Mouse (Mus musculus) heart, embryonic 16.5 days (tissue): ENCODE data around the gene Cyb561. TPM values are rescaled to one million over a fixed set of nuclear protein-coding genes. Genes with fewer than 3 reads are reported as not detected.

Experiments
- ATAC-seq: fragments of 200-750 bp; cut with Nextera tagmentation; replicated peaks from 2 replicates; pipeline ENCODE4 v1.8.0; 2017; ENCODE audit warnings: moderate number of reproducible peaks; ENCODE audit not compliant: insufficient read depth, low FRiP score; ENCODE audit errors: extremely low read depth
- H3K27ac ChIP-seq: fragments of 300-500 bp; sonication (generic); 2 replicates; pipeline ENCODE4 v1.5.1; 2014; ENCODE audit warnings: mild to moderate bottlenecking, low read length, control low read depth, moderate library complexity
- H3K27me3 ChIP-seq: fragments of 300-500 bp; sonication (generic); 2 replicates; pipeline ENCODE4 v1.6.1; 2014; ENCODE audit warnings: low read length, mixed read lengths; ENCODE audit not compliant: control insufficient read depth, insufficient read depth
- H3K36me3 ChIP-seq: fragments of 300-500 bp; sonication (generic); 2 replicates; pipeline ENCODE4 v1.6.1; 2014; ENCODE audit not compliant: control insufficient read depth, insufficient read depth
- H3K4me1 ChIP-seq: fragments of 300-500 bp; sonication (generic); 2 replicates; pipeline ENCODE4 v1.6.1; 2014; ENCODE audit warnings: low read length, mixed read lengths; ENCODE audit not compliant: control insufficient read depth, insufficient read depth
- H3K4me2 ChIP-seq: fragments of 300-500 bp; sonication (generic); 2 replicates; pipeline ENCODE4 v1.6.1; 2014; ENCODE audit warnings: low read depth, mild to moderate bottlenecking, control low read depth, low read length
- H3K4me3 ChIP-seq: fragments of 300-500 bp; sonication (generic); 2 replicates; pipeline ENCODE4 v1.5.1; 2014; ENCODE audit warnings: mild to moderate bottlenecking, control low read depth, low read length
- H3K9ac ChIP-seq: fragments of 300-500 bp; sonication (generic); 2 replicates; pipeline ENCODE4 v1.6.1; 2014; ENCODE audit warnings: low read length, control low read depth
- H3K9me3 ChIP-seq: fragments of 300-500 bp; sonication (generic); replicated peaks from 2 replicates; pipeline ENCODE4 v1.6.1; 2016; ENCODE audit warnings: low read length; ENCODE audit not compliant: control insufficient read depth
- WGBS: fragments of 180-500 bp; shearing (Covaris S2); extraction: QIAGEN DNeasy Blood & Tissue Kit; methylation state at CpG from one replicate; pipeline ENCODE4 v1.1.7; 2014; 5-methylcytosine and 5-hydroxymethylcytosine counted together
- polyA plus RNA-seq: library from polyadenylated mRNA; unstranded; fragments of >200 nt; fragmentation: Nextera tagmentation; extraction: Ambion mirVana; gene quantifications from 2 replicates; pipeline ENCODE4 v1.2.1, GENCODE M21; 2015

Gene Cyb561
- polyA plus RNA-seq, 1 experiment from 2014 or later: 8.0 TPM

- Histone ChIP-seq H3K9me3 (no peaks in the 10 kb centered on the region), H3K4me3 (no peak overlapping the region), H3K27ac (no peak overlapping the region), H3K4me2 (no peak overlapping the region), H3K36me3 (no peaks in the 10 kb centered on the region), H3K4me1 (no peaks in the 10 kb centered on the region), H3K27me3 (peaks cover 6% of the 10 kb centered on the region), H3K9ac (no peak overlapping the region)
- 86% methylated on average over 2 of the region's 2 CpGs for WGBS
- no peak for ATAC-seq
These were observed 25.1 kb upstream of the Cyb561 start for GRCm38 (mm10) chr11:105978232-105978631.

- ATAC-seq: no peak
- Histone ChIP-seq H3K27ac (no peak overlapping the region), H3K4me3 (no peak overlapping the region), H3K9ac (no peak overlapping the region), H3K4me2 (no peak overlapping the region), H3K9me3 (no peaks in the 10 kb centered on the region), H3K36me3 (no peaks in the 10 kb centered on the region), H3K4me1 (no peaks in the 10 kb centered on the region), H3K27me3 (peaks cover 15% of the 10 kb centered on the region)
- WGBS: 85% methylated on average over 5 of the region's 5 CpGs
These were observed 22.5 kb upstream of the Cyb561 start for GRCm38 (mm10) chr11:105975636-105976035.

- H3K4me3 ChIP-seq: no peak overlapping the region
- no peaks in the 10 kb centered on the region for H3K36me3 ChIP-seq
- peaks cover 15% of the 10 kb centered on the region for H3K27me3 ChIP-seq
- H3K4me1 ChIP-seq: no peaks in the 10 kb centered on the region
- H3K9me3 ChIP-seq: no peaks in the 10 kb centered on the region
- ATAC-seq: no peak
- WGBS: 69% methylated on average over 3 of the region's 3 CpGs
- no peak overlapping the region for H3K4me2 ChIP-seq
- H3K9ac ChIP-seq: no peak overlapping the region
- H3K27ac ChIP-seq: no peak overlapping the region
These were observed 21.9 kb upstream of the Cyb561 start for GRCm38 (mm10) chr11:105975050-105975449.

GRCm38 (mm10) chr11:105974593-105974992, 21.5 kb upstream of the Cyb561 start:
- ATAC-seq: no peak
- Histone ChIP-seq H3K4me3 (no peak overlapping the region), H3K9me3 (no peaks in the 10 kb centered on the region), H3K27ac (no peak overlapping the region), H3K36me3 (no peaks in the 10 kb centered on the region), H3K4me2 (no peak overlapping the region), H3K9ac (no peak overlapping the region), H3K4me1 (no peaks in the 10 kb centered on the region), H3K27me3 (peaks cover 19% of the 10 kb centered on the region)
- WGBS: 80% methylated on average over 6 of the region's 6 CpGs

GRCm38 (mm10) chr11:105969516-105969915, 16.4 kb upstream of the Cyb561 start:
- Histone ChIP-seq H3K27ac (no peak overlapping the region), H3K4me2 (no peak overlapping the region), H3K4me1 (peaks cover 7% of the 10 kb centered on the region; the same call in 1 of the 2 replicates), H3K27me3 (peaks cover 51% of the 10 kb centered on the region), H3K9ac (no peak overlapping the region), H3K9me3 (no peaks in the 10 kb centered on the region), H3K36me3 (no peaks in the 10 kb centered on the region), H3K4me3 (no peak overlapping the region)
- no peak for ATAC-seq
- 63% methylated on average over 1 of the region's 1 CpGs for WGBS

- peaks cover 7% of the 10 kb centered on the region; the same call in 1 of the 2 replicates for H3K4me1 ChIP-seq
- H3K27ac ChIP-seq: no peak overlapping the region
- H3K4me3 ChIP-seq: no peak overlapping the region
- H3K27me3 ChIP-seq: peaks cover 50% of the 10 kb centered on the region
- no peak overlapping the region for H3K9ac ChIP-seq
- H3K4me2 ChIP-seq: peak overlapping the region; percentile 81; the same call in 1 of the 2 replicates
- H3K9me3 ChIP-seq: no peaks in the 10 kb centered on the region
- ATAC-seq: no peak
- 48% methylated on average over 10 of the region's 10 CpGs for WGBS
- no peaks in the 10 kb centered on the region for H3K36me3 ChIP-seq
These were observed 15.8 kb upstream of the Cyb561 start for GRCm38 (mm10) chr11:105968948-105969347.

- H3K4me1 ChIP-seq: peaks cover 7% of the 10 kb centered on the region; the same call in 1 of the 2 replicates
- H3K4me2 ChIP-seq: peak within 1 kb of the TSS; percentile 81
- peak within 1 kb of the TSS; percentile 53 for H3K9ac ChIP-seq
- H3K9me3 ChIP-seq: no peaks in the 10 kb centered on the region
- peaks cover 47% of the 10 kb centered on the region for H3K27me3 ChIP-seq
- WGBS: 1% methylated on average over 73 of the region's 76 CpGs
- no peak within 1 kb of the TSS for H3K27ac ChIP-seq
- H3K4me3 ChIP-seq: peak within 1 kb of the TSS; percentile 56
- H3K36me3 ChIP-seq: no peaks in the 10 kb centered on the region
- peak; percentile 47; the same call in 1 of the 2 replicates for ATAC-seq
These were observed 14.8 kb upstream of the Cyb561 start, which contains the start of gene Ace for GRCm38 (mm10) chr11:105967741-105968574. Ace (plus strand) TSS chr11:105967945.

GRCm38 (mm10) chr11:105966288-105966687, 13.2 kb upstream of the Cyb561 start:
- Histone ChIP-seq H3K27ac (no peak overlapping the region), H3K4me2 (no peak overlapping the region), H3K9ac (no peak overlapping the region), H3K4me3 (no peak overlapping the region), H3K9me3 (no peaks in the 10 kb centered on the region), H3K27me3 (peaks cover 44% of the 10 kb centered on the region), H3K36me3 (no peaks in the 10 kb centered on the region), H3K4me1 (peaks cover 7% of the 10 kb centered on the region; the same call in 1 of the 2 replicates)
- 58% methylated on average over 4 of the region's 4 CpGs for WGBS
- no peak for ATAC-seq

GRCm38 (mm10) chr11:105964691-105965090, 11.6 kb upstream of the Cyb561 start:
- H3K27me3 ChIP-seq: peaks cover 35% of the 10 kb centered on the region
- H3K4me2 ChIP-seq: no peak overlapping the region
- 60% methylated on average over 5 of the region's 5 CpGs for WGBS
- no peak overlapping the region for H3K4me3 ChIP-seq
- H3K27ac ChIP-seq: no peak overlapping the region
- no peak overlapping the region for H3K9ac ChIP-seq
- H3K9me3 ChIP-seq: no peaks in the 10 kb centered on the region
- peaks cover 7% of the 10 kb centered on the region; the same call in 1 of the 2 replicates for H3K4me1 ChIP-seq
- H3K36me3 ChIP-seq: no peaks in the 10 kb centered on the region
- no peak for ATAC-seq
